Mouse (Mus musculus) right cerebral cortex, postnatal 10 days (tissue): ENCODE measurements at regions not wholly inside any gene's neighbourhood (a gene's known extent, or its start where the extent isn't known, plus 50 kb on each side); places are given as distances from the start of the nearest gene placed in this dataset.
A peak's percentile ranks its signal among the peaks of the same experiment; 100 is the strongest.

Source experiments
- DNase-seq, 2 experiments: peaks; one replicate each; pipeline ENCODE4 v3.0.0; 2021; ENCODE audit warnings: low spot score in 2 of 2

DNA sequence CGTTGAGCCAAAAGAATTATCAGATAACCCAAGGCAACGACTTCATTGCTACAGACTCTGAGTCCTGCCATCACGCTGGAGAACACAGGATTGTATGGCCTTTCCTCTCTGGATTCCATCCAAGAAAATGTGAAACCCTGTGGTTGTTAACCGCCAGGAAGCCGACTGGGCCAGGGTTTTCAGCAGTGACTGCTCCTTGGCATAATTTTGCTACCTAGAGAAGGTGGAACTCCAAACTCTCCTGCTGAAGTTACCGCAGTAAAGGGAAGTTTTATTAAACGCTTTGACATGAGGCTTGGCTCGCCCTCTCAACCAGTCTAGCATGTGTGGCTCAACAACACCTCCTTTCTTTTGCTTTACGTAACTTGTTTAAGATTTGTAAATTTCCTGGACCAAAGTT, 116.9 kb downstream of the Wif1 start:
- no peak for DNase-seq

GRCm38 (mm10) chr10:121153625-121154024, 119.9 kb downstream of the Wif1 start:
- DNase-seq: no peak

- DNase-seq: no peak
Observed at GRCm38 (mm10) chr10:121160499-121160898, 126.7 kb downstream of the Wif1 start.

DNA sequence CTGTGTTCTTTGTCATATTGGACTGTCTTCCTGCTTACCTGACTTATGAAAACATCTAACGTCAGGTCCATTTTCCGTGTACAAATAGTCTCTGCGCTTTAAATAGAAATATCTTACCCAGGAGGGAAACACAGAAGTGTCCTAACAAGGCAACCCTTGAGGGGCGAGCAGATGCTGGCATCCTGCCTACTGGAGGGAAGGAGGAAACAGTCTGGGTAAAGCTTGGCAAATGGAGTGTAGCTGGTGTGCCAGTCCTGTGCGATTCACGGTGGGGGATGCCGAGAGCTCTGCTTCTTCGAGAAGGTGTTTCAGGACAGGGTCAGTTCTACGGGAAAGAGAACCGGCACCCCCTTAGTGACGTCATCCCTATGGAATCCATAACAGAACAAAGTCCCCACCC, 127.4 kb downstream of the Wif1 start:
- peak; percentile 43 to 63 for DNase-seq

GRCm38 (mm10) chr10:121174022-121174421, 140.3 kb downstream of the Wif1 start:
- DNase-seq: no peak

- DNase-seq: no peak
Observed at GRCm38 (mm10) chr10:121189139-121189538, 155.4 kb downstream of the Wif1 start.

- no peak for DNase-seq
Observed at GRCm38 (mm10) chr10:121199236-121199635, 151.8 kb downstream of the Tbc1d30 start.

GRCm38 (mm10) chr10:121202531-121202930, 148.5 kb downstream of the Tbc1d30 start:
- DNase-seq: no peak

DNA sequence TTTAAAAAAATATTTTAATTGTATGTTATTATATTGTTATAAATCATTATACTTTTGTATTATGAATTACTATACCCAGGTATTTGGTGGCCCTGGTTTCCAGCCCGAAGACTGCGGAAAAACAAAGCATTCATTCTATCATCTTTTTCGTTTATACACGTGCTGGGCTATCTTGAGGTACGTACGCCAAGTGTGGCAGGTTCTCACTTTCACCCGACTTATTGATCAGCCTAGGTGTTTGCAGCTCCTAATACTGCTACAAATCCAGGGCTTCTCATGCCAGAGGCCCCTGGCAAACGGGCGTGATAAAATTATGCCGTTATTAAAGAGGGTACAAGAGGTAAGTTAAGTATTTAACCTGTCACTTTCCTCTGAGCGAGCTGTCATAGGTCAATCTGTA, 145.5 kb downstream of the Tbc1d30 start:
- no peak for DNase-seq

DNA sequence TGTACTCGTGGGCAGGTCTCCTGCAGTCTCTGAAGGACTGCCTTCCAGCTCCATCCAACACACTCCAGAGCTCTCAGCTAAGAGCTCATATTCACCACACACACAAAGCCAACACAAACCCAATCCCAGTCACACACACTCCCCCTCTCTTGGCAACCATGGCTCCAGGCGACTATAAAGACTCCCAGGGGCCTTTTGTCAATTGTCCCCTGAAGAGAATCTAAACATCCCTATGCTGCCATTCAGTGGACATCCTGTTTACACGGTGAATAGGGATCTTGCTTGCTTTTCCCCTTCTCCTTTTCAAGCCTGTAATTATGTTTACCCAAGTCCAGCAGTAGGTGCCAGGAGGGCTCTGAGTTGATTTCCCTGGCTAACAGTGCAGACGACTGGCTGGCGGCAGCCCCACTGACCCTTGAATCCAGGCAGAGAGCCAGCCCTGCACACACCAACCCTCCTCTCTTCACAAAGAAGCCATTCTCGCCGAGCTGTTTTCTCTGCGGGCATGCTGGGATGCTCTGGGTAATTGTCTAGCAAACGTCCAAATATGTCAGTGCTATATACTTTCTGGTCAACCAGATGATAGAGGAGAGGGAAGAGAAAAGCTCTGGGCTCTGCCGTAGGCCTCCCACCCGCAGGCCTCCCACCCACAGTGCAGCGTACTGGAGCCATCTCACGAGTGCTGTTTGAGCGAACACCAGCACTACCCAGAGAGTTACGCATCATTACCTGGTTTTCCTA, 144.9 kb downstream of the Tbc1d30 start:
- peak; percentile 86 for DNase-seq

- DNase-seq: no peak
Observed at GRCm38 (mm10) chr10:121206743-121207039, 144.4 kb downstream of the Tbc1d30 start.
